Mouse (Mus musculus): ENCODE measurements around the gene Abcb10. TPM values are rescaled to one million over a fixed set of nuclear protein-coding genes. Genes with fewer than 3 reads are reported as not detected.
"Not testable (repeated sequence)": the region's sequence is repeated elsewhere in the genome, so short reads cannot be mapped to it uniquely, and the experiment has no call there.

The Abcb10 gene
- total and polyA plus RNA-seq, 2 experiments from 2014 or later, result 14.7 to 43.4 TPM

DNA sequence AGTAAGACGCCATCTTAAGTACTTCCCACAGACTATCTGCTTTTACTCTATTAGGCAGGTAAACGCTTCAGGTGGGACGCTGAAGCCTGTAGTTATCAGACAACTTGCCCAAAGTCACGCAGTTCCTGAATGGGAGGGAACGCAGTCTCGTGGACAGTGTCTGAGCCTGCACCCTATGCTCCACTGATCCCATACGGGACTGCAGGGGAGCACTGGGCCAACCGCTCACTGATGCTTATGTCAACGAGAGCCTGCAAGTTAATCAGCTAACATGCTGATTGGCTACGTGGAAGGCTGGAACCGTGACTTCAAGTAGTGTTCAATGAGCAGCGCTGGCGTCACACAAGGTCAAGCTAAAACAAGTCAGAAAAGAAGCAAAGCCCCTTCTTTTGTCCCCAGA is 36.9 kb upstream of the Abcb10 start:
- no peak for ATAC-seq (ENCODE audit: low FRiP score)
- H3K9me3 ChIP-seq (ENCODE audit: low read length), result no peaks in the 10 kb centered on the region
- DNase-seq (ENCODE audit: low spot score), result no peak
- no peak for TF ChIP-seq CTCF (IDR thresholded peaks at IDR 0.05)
- no peak overlapping the region for H3K9ac ChIP-seq (replicated peaks; ENCODE audit: low read length, poor library complexity, severe bottlenecking)
- H3K4me2 ChIP-seq (ENCODE audit: low read depth, low read length, poor library complexity, severe bottlenecking), result peak overlapping the region; percentile 59
- 40% methylated on average over 13 of the region's 13 CpGs for WGBS
- no peaks in the 10 kb centered on the region for H3K36me3 ChIP-seq (ENCODE audit: insufficient read depth, low read length)
- H3K27me3 ChIP-seq (ENCODE audit: insufficient read depth, low read length), result no peaks in the 10 kb centered on the region
- H3K4me3 ChIP-seq (ENCODE audit: low read depth, low read length), result peak overlapping the region; percentile 76
- H3K27ac ChIP-seq (ENCODE audit: low read depth, low read length), result no peak overlapping the region
- H3K4me1 ChIP-seq (ENCODE audit: insufficient read depth, low read length), result peaks cover 6% of the 10 kb centered on the region; the same call in 1 of the 2 replicates

DNA sequence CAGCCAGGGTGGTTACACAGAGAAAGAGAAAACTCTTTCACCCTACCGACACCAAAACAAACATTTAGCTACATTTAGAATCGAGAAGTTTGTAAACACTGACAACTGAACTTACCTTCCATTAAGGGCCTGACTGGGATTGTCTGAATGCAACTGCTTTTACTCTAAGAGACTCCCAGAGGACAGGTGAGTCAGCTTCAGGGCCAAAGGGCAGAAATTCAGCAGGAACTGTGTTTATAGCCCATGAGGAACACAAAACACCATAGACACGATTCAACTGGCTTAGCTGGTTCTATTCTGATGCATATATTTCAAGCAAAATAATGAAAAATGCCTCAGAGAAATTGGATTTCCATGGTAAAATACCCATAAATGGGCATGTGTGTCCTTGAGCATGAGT is 31.8 kb upstream of the Abcb10 start:
- H3K36me3 ChIP-seq (ENCODE audit: insufficient read depth, low read length), result no peaks in the 10 kb centered on the region
- ATAC-seq (ENCODE audit: low FRiP score), result no peak
- no peak for TF ChIP-seq CTCF (IDR thresholded peaks at IDR 0.05)
- no peak overlapping the region for H3K27ac ChIP-seq (ENCODE audit: low read depth, low read length)
- peaks cover 2% of the 10 kb centered on the region; the same call in 1 of the 2 replicates for H3K4me1 ChIP-seq (ENCODE audit: insufficient read depth, low read length)
- WGBS, result 85% methylated on average over 3 of the region's 3 CpGs
- no peak for DNase-seq (ENCODE audit: low spot score)
- H3K4me3 ChIP-seq (ENCODE audit: low read depth, low read length), result no peak overlapping the region
- H3K9ac ChIP-seq (replicated peaks; ENCODE audit: low read length, poor library complexity, severe bottlenecking), result no peak overlapping the region
- no peak overlapping the region for H3K4me2 ChIP-seq (ENCODE audit: low read depth, low read length, poor library complexity, severe bottlenecking)
- no peaks in the 10 kb centered on the region for H3K27me3 ChIP-seq (ENCODE audit: insufficient read depth, low read length)
- no peaks in the 10 kb centered on the region for H3K9me3 ChIP-seq (ENCODE audit: low read length)

DNA sequence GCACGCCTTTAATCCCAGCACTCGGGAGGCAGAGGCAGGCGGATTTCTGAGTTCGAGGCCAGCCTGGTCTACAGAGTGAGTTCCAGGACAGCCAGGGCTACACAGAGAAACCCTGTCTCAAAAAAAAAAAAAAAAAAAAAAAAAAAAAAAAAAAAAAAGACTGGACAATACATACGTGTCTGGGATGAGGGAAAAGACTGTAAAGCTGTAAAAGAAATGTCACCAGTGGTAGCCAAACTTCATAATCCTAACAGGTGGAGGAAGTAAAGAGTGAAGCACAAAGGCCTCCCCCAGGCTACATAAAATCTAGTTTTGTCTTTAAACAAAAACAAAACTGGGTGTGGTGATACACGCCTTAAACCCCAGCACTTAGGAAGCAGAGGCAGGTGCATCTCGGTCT is 31.4 kb upstream of the Abcb10 start:
- not testable (repeated sequence) for H3K4me1 ChIP-seq (ENCODE audit: insufficient read depth, low read length); DNase-seq (ENCODE audit: low spot score); H3K9ac ChIP-seq (replicated peaks; ENCODE audit: low read length, poor library complexity, severe bottlenecking); H3K27ac ChIP-seq (ENCODE audit: low read depth, low read length); H3K4me3 ChIP-seq (ENCODE audit: low read depth, low read length); H3K27me3 ChIP-seq (ENCODE audit: insufficient read depth, low read length); H3K36me3 ChIP-seq (ENCODE audit: insufficient read depth, low read length); H3K4me2 ChIP-seq (ENCODE audit: low read depth, low read length, poor library complexity, severe bottlenecking); ATAC-seq (ENCODE audit: low FRiP score); H3K9me3 ChIP-seq (ENCODE audit: low read length)
- WGBS, result 92% methylated on average over 6 of the region's 7 CpGs

DNA sequence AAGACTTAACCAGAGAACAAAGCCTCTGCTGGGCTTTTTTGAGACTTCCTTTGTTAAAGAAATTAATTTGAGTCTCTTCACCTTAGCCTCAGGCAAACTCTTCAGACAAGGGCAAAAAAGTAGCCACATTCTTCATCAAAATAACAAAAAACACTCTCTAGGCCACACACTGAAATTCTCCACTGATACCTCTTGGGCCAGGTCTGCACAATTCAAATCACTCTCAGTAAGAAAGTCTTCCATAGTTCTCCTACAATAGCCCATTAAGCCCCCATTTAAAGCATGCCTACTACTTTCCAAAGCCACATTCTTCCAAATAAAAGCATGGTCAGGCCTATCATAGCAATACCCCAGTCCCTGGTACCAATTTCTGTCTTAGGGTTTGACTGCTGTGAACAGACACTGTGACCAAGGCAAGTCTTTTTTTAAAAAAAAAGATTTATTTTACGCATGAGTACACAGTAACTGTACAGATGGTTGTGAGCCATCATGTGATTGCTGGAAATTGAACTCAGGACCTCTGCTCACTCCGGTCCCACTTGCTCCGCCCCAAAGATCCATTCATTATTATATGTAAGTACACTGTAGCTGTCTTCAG is 29.2 kb upstream of the Abcb10 start:
- Histone ChIP-seq H3K9ac (replicated peaks; ENCODE audit: low read length, poor library complexity, severe bottlenecking) (no peak overlapping the region), H3K4me1 (ENCODE audit: insufficient read depth, low read length) (no peaks in the 10 kb centered on the region), H3K4me2 (ENCODE audit: low read depth, low read length, poor library complexity, severe bottlenecking) (no peak overlapping the region), H3K36me3 (ENCODE audit: insufficient read depth, low read length) (peaks cover 15% of the 10 kb centered on the region), H3K4me3 (ENCODE audit: low read depth, low read length) (no peak overlapping the region), H3K27me3 (ENCODE audit: insufficient read depth, low read length) (no peaks in the 10 kb centered on the region), H3K27ac (ENCODE audit: low read depth, low read length) (no peak overlapping the region), H3K9me3 (ENCODE audit: low read length) (no peaks in the 10 kb centered on the region)
- WGBS, result 93% methylated on average over 3 of the region's 3 CpGs
- no peak for TF ChIP-seq CTCF (IDR thresholded peaks at IDR 0.05)
- DNase-seq (ENCODE audit: low spot score) (no peak), ATAC-seq (ENCODE audit: low FRiP score) (no peak)

DNA sequence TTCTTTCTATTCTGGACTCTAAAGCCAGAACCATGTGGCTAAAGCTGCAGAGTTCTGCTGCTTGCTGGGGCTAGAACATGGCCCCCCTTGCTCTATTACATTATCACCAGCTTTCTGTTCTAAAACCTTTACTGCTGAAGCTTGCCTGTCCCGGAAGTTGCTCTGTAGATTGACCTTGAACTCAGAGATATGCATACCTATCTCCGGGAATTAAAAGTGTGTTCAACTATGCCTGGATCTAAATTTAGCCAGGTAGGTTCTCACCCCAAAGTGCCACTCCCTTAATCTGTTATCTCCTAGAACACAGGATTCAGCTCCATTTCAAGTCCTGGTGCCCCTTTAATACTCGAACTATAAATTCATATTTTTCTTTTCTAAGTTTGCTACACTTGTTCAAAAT is 28.7 kb upstream of the Abcb10 start:
- Histone ChIP-seq H3K27me3 (ENCODE audit: insufficient read depth, low read length) (no peaks in the 10 kb centered on the region), H3K9ac (replicated peaks; ENCODE audit: low read length, poor library complexity, severe bottlenecking) (no peak overlapping the region), H3K9me3 (ENCODE audit: low read length) (no peaks in the 10 kb centered on the region), H3K4me2 (ENCODE audit: low read depth, low read length, poor library complexity, severe bottlenecking) (no peak overlapping the region), H3K4me3 (ENCODE audit: low read depth, low read length) (no peak overlapping the region), H3K36me3 (ENCODE audit: insufficient read depth, low read length) (peaks cover 20% of the 10 kb centered on the region), H3K27ac (ENCODE audit: low read depth, low read length) (no peak overlapping the region), H3K4me1 (ENCODE audit: insufficient read depth, low read length) (no peaks in the 10 kb centered on the region)
- no peak for TF ChIP-seq CTCF (IDR thresholded peaks at IDR 0.05)
- 89% methylated on average over 3 of the region's 3 CpGs for WGBS
- ATAC-seq (ENCODE audit: low FRiP score), result no peak
- no peak for DNase-seq (ENCODE audit: low spot score)

DNA sequence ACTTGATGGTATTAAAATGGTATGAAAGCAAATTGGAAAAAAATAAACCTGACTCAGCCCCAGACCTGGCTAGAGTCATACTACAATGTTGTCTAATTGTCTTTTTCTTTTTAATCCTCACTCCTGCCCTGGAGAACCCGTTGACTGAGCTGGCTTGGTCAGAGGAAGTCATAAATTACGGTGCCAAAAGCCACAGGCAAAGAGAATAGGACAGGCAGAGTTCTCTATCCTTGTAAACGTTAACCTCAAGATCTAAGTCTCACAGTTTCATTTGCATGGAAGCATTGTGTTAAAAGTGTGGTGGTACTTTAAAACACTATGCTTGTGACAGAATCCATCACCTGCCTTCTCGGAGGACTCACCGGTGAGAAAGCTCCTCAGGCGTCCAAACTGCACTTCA is 24.9 kb upstream of the Abcb10 start:
- Histone ChIP-seq H3K36me3 (ENCODE audit: insufficient read depth, low read length) (peaks cover 41% of the 10 kb centered on the region), H3K9ac (replicated peaks; ENCODE audit: low read length, poor library complexity, severe bottlenecking) (no peak overlapping the region), H3K4me3 (ENCODE audit: low read depth, low read length) (no peak overlapping the region), H3K27ac (ENCODE audit: low read depth, low read length) (no peak overlapping the region), H3K4me1 (ENCODE audit: insufficient read depth, low read length) (no peaks in the 10 kb centered on the region), H3K4me2 (ENCODE audit: low read depth, low read length, poor library complexity, severe bottlenecking) (no peak overlapping the region), H3K27me3 (ENCODE audit: insufficient read depth, low read length) (no peaks in the 10 kb centered on the region), H3K9me3 (ENCODE audit: low read length) (no peaks in the 10 kb centered on the region)
- TF ChIP-seq CTCF (IDR thresholded peaks at IDR 0.05), result no peak
- no peak for ATAC-seq (ENCODE audit: low FRiP score)
- 92% methylated on average over 6 of the region's 6 CpGs for WGBS
- no peak for DNase-seq (ENCODE audit: low spot score)

Measured in midbrain, postnatal 0 days (tissue).